Mouse (Mus musculus) C2C12 (cell line): Measurements from ENCODE around the gene Sycp2. TPM values are rescaled to one million over a fixed set of nuclear protein-coding genes. Genes with fewer than 3 reads are reported as not detected.

ENCODE experiments used
- H3K27me3 ChIP-seq: one replicate; pipeline ENCODE4 v1.6.1; 2011; ENCODE audit not compliant: control insufficient read depth, insufficient read depth, insufficient read length
- H3K36me3 ChIP-seq: one replicate; pipeline ENCODE4 v1.6.1; 2011; ENCODE audit not compliant: control insufficient read depth, insufficient read depth
- H3K4me3 ChIP-seq: one replicate; pipeline ENCODE4 v1.5.1; 2011; ENCODE audit warnings: mild to moderate bottlenecking, control low read depth; ENCODE audit not compliant: poor library complexity, insufficient read depth, severe bottlenecking
- H3K79me2 ChIP-seq: one replicate; pipeline ENCODE4 v1.6.1; 2011; ENCODE audit not compliant: control insufficient read depth, insufficient read depth
- H3K79me3 ChIP-seq: one replicate; pipeline ENCODE4 v1.6.1; 2011; ENCODE audit warnings: low read depth, control low read depth
- H3ac ChIP-seq: one replicate; pipeline ENCODE3; 2011; ENCODE audit warnings: low read depth; ENCODE audit not compliant: control insufficient read depth, insufficient read length
- CEBPB ChIP-seq: IDR thresholded peaks from one replicate; pipeline ENCODE4 v1.6.1; 2011; ENCODE audit warnings: low read depth, mild to moderate bottlenecking, control low read depth, moderate library complexity
- CTCF ChIP-seq: IDR thresholded peaks from one replicate; pipeline ENCODE4 v1.5.1; 2011; ENCODE audit not compliant: control insufficient read depth, insufficient read depth, insufficient read length
- FOSL1 ChIP-seq: IDR thresholded peaks from one replicate; pipeline ENCODE4 v1.8.0; 2011; ENCODE audit warnings: mild to moderate bottlenecking, low read length; ENCODE audit not compliant: poor library complexity, insufficient read depth, severe bottlenecking
- MAX ChIP-seq: IDR thresholded peaks from one replicate; pipeline ENCODE4 v1.6.1; 2011; ENCODE audit warnings: mild to moderate bottlenecking, control low read depth
- MYOD1 ChIP-seq: IDR thresholded peaks from one replicate; pipeline ENCODE4 v1.6.1; 2011; ENCODE audit warnings: low read depth; ENCODE audit not compliant: control insufficient read depth, insufficient read length
- MYOG ChIP-seq: IDR thresholded peaks from one replicate; pipeline ENCODE4 v1.6.1; 2011; ENCODE audit not compliant: control insufficient read depth, insufficient read length; ENCODE audit errors: extremely low read depth
- USF1 ChIP-seq: IDR thresholded peaks from one replicate; pipeline ENCODE4 v1.6.1; 2011; ENCODE audit warnings: low read depth, mild to moderate bottlenecking, control low read depth, moderate library complexity
- long read RNA-seq, 2 experiments: library from polyadenylated mRNA; unstranded; transcript quantifications; one replicate each; pipeline ENCODE4 v2.0.0; 2019 to 2020
- polyA plus RNA-seq: library from polyadenylated mRNA; unstranded; fragments of >200 nt; fragmentation: generic; extraction: Trizol; gene quantifications from one replicate; pipeline ENCODE4 v1.2.1, GENCODE M21; 2012; ENCODE audit warnings: missing spikeins

Gene Sycp2
- polyA plus RNA-seq = not detected
- long read RNA-seq, experiment 1 = 0 reads
- long read RNA-seq, experiment 2 = 0 reads

DNA sequence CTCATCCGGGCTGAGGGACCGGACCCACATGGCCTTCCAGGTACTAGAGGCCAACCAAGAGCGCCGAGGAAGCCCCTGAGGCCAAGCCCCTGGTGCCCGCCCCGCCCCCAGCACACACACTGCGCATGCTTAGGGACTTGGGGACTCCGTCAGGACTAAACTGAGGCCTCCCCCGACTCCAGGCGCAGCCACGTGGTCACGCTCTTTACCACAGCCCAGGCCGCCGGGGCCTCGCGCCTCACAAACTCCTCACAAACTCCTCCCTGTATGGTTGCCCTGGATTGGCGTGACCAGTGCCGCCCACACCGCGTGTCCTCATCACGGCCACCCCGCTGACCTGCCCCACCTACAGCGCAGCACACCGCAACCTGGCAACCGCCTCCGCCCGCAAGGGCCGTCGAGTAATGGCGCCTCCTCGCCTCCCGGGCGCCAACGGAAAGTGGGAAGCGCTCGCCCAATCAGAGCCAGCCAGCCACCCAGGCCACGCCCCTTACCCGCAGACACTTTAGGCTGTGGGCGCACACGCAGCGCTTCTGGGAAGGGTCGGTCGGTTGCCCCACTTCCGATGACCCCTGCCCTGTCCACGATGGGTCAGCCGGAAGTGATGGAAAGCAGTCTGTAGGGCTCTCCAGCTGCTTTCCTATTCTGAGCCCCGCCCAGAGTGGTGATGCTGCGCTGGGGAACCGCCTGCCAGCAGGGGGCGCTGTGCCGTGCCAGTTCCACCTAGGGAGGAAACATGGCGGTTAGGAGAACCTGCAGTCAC, at the start of gene Sycp2:
Sycp2 (minus strand) TSS at position 633 of the 763 bp plus-strand sequence.
- Histone ChIP-seq H3K79me2 (no peaks in the 10 kb centered on the region), H3K4me3 (no peak within 1 kb of the TSS)
- TF ChIP-seq MYOD1 (no peak), USF1 (no peak), MAX (no peak), MYOG (no peak), FOSL1 (no peak), CEBPB (no peak), CTCF (no peak)

DNA sequence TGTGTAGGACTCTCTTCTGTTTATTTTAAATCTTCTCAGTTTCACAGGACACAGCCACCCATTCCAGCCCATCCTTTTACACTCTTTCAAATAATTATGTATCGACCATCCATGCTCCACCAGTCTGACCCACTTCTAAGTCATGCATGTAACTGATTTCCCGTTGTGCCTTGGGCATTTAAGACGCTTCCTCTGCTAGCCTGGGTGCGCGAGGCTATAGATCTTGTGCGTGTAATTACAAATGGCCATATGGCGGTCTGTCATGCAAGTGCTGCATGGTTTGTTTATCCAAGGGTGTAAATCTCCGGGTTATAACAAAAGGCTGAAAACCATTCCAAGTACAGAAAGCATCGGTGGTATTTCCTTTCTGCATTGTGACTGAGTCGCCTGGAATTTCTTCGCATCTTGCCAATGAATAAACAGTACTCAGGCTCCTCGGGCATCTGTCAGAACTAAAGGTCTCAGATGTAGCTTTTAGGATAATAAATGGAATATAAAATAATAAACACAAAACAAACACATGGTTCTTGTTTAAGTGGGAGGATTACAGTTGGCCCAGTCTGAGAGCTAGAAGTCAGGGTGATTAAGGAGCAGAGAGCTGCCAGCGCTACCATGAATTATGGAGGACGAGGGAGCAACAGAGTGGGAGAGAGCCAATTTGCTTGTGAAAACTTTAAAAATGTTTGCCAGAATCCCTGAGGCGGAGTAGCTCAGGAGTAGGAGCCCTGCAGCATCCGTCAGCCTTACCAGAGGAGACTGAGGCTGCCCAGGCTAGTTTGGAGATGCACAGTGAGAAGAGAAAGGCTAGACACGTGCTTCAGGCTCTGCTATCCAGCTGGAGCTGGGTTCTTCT, 47.4 kb upstream of the Sycp2 start:
- Histone ChIP-seq H3ac (no peak overlapping the region), H3K79me3 (no peaks in the 10 kb centered on the region), H3K79me2 (no peaks in the 10 kb centered on the region), H3K36me3 (no peaks in the 10 kb centered on the region), H3K4me3 (no peak overlapping the region), H3K27me3 (no peaks in the 10 kb centered on the region)
- TF ChIP-seq FOSL1 (no peak), MYOD1 (no peak), CEBPB (no peak), CTCF (no peak), MYOG (no peak), USF1 (no peak)

More for the DNA sequence above, at the start of gene Sycp2:
- Histone ChIP-seq H3K27me3 (no peaks in the 10 kb centered on the region), H3ac (no peak within 1 kb of the TSS), H3K79me3 (no peaks in the 10 kb centered on the region), H3K36me3 (no peaks in the 10 kb centered on the region)

DNA sequence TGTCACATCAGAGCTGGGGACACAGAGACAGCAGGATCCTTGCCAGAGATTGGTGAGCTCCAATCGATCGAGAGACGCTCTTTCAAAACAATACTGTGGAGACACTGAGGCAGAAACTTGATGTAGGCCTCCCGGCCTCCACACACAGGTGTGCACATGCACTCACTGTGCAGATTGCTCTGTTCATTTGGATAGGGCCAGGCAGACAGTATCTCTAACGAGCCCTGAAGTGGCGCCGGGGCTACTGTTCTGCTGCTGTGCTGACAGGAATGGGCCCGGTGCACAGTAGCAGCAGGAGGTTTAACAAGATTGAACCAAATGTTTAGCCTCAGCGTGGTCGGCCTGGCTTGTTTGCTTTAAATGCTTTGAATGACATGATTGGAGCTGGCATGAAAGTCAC, 43.5 kb upstream of the Sycp2 start:
- no peaks in the 10 kb centered on the region for H3K79me2 ChIP-seq
- TF ChIP-seq CTCF (no peak), CEBPB (no peak), FOSL1 (no peak), USF1 (no peak), MYOG (no peak), MYOD1 (no peak), MAX (no peak)
- no peaks in the 10 kb centered on the region for H3K36me3 ChIP-seq
- no peak overlapping the region for H3K4me3 ChIP-seq
- H3ac ChIP-seq = no peak overlapping the region
- no peaks in the 10 kb centered on the region for H3K79me3 ChIP-seq
- no peaks in the 10 kb centered on the region for H3K27me3 ChIP-seq

DNA sequence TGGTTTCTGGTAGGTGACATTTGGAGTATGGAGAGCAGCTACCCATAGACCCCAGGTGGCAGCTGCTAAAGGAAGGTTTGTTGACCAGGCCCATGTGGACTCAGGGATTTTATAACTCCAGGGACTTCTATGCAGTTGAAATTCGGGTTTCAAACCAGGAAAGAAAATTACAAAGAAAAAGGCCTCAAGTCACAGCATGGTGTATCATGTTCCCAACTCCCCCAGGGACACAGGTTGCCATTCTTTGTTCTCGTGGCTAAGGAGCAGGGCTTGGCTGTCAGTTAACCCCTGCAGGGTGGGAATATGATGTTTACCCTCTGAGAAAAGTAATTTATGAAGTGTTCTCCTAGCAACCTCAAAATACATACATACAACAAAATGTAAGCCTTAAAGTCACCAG, 42.8 kb upstream of the Sycp2 start:
- H3ac ChIP-seq = no peak overlapping the region
- no peaks in the 10 kb centered on the region for H3K79me2 ChIP-seq
- H3K36me3 ChIP-seq = no peaks in the 10 kb centered on the region
- H3K79me3 ChIP-seq = no peaks in the 10 kb centered on the region
- H3K4me3 ChIP-seq = no peak overlapping the region
- TF ChIP-seq CEBPB = no peak
- TF ChIP-seq MYOD1 = no peak
- no peak for TF ChIP-seq FOSL1
- no peak for TF ChIP-seq MAX
- no peak for TF ChIP-seq CTCF
- TF ChIP-seq USF1 = no peak
- TF ChIP-seq MYOG = no peak
- H3K27me3 ChIP-seq = no peaks in the 10 kb centered on the region

DNA sequence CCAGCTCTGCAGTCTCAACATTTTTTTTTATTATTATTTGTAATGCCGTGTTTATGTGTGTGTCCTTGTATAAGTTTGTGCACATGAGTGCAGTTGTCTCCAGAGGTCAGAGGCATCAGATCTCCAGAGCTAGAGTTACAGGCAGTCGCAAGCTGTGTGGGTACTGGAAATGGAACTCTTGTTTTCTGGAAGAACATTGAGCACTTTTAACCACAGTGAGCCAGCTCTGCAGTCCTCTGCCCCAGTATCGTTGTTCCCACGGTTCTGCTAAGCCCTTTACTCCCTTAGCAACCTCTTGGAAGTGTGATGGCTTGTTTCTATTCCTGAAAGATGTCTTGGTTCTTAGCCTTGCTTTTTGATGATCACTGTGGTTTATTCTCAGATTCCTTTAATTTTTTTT, 41.9 kb upstream of the Sycp2 start:
- H3K79me2 ChIP-seq = no peaks in the 10 kb centered on the region
- no peak overlapping the region for H3K4me3 ChIP-seq
- no peaks in the 10 kb centered on the region for H3K79me3 ChIP-seq
- H3K36me3 ChIP-seq = no peaks in the 10 kb centered on the region
- H3ac ChIP-seq = no peak overlapping the region
- H3K27me3 ChIP-seq = no peaks in the 10 kb centered on the region
- no peak for TF ChIP-seq FOSL1
- no peak for TF ChIP-seq MYOG
- TF ChIP-seq CEBPB = no peak
- TF ChIP-seq CTCF = no peak
